Mouse (Mus musculus): Measurements from ENCODE around the gene Abi1. TPM values are rescaled to one million over a fixed set of nuclear protein-coding genes. Genes with fewer than 3 reads are reported as not detected.

The Abi1 gene
- polyA plus RNA-seq, 1 experiment from 2014 or later = 50.8 TPM

DNA sequence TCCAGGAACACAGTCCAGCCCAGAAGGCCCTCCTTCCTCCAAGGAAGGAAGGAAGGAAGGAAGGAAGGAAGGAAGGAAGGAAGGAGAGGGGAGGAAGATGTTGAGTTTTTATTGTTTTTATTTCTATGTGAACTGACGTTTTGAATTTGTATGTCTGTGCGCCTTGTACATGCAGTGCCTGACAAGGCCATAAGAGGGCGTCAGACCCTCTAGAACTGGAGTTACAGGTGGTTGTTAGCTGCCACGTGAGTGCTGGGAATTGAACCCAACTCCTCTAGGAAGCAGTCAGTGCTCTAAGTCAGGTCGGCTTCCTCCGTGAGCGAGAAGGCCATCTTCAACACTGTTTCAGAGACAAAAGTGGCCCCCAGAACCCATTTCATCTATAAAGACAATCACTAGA, 32.5 kb downstream of the Abi1 start:
- no peak overlapping the region for H3K4me3 ChIP-seq (ENCODE audit: low read depth, low read length)
- WGBS = 83% methylated on average over 7 of the region's 7 CpGs
- no peak for DNase-seq (ENCODE audit: low spot score)
- ATAC-seq (ENCODE audit: low read depth) = no peak
- H3K27me3 ChIP-seq (replicated peaks; ENCODE audit: control insufficient read depth, insufficient read depth, low read length) = no peaks in the 10 kb centered on the region
- H3K4me2 ChIP-seq (ENCODE audit: low read depth, low read length) = no peak overlapping the region
- H3K4me1 ChIP-seq (ENCODE audit: control insufficient read depth, insufficient read depth, low read length) = no peaks in the 10 kb centered on the region
- H3K36me3 ChIP-seq (ENCODE audit: control insufficient read depth, insufficient read depth, low read length) = peaks cover 3% of the 10 kb centered on the region; the same call in 1 of the 2 replicates
- H3K9ac ChIP-seq (ENCODE audit: low read depth, low read length) = no peak overlapping the region
- no peak overlapping the region for H3K27ac ChIP-seq (replicated peaks; ENCODE audit: low read depth, low read length)
- H3K9me3 ChIP-seq (ENCODE audit: control insufficient read depth, low read length) = no peaks in the 10 kb centered on the region

DNA sequence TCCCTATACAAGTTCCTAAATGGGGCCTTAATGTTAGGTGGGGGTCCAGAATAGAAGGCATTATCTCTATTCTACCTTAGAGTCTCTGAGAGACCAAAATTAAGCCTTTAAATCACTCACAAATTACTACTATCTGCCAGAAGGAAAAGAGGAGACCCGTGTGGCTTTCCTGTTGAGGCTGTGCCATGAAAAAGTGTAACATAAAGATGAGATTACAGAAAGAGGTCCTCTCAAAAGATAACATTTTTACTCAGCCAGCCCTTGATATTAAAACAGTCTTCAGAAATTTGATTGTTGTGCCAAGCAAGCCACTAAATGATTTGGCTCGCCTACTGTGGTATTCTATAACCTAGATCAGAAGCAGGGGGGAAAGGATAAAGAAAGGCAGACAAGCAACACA, 32.9 kb downstream of the Abi1 start:
- H3K4me2 ChIP-seq (ENCODE audit: low read depth, low read length) = no peak overlapping the region
- ATAC-seq (ENCODE audit: low read depth) = no peak
- no peaks in the 10 kb centered on the region for H3K4me1 ChIP-seq (ENCODE audit: control insufficient read depth, insufficient read depth, low read length)
- no peak for DNase-seq (ENCODE audit: low spot score)
- no peak overlapping the region for H3K4me3 ChIP-seq (ENCODE audit: low read depth, low read length)
- no peak overlapping the region for H3K9ac ChIP-seq (ENCODE audit: low read depth, low read length)
- 71% methylated on average over 2 of the region's 2 CpGs for WGBS
- H3K27me3 ChIP-seq (replicated peaks; ENCODE audit: control insufficient read depth, insufficient read depth, low read length) = no peaks in the 10 kb centered on the region
- H3K36me3 ChIP-seq (ENCODE audit: control insufficient read depth, insufficient read depth, low read length) = peaks cover 3% of the 10 kb centered on the region; the same call in 1 of the 2 replicates
- H3K27ac ChIP-seq (replicated peaks; ENCODE audit: low read depth, low read length) = no peak overlapping the region
- no peaks in the 10 kb centered on the region for H3K9me3 ChIP-seq (ENCODE audit: control insufficient read depth, low read length)

DNA sequence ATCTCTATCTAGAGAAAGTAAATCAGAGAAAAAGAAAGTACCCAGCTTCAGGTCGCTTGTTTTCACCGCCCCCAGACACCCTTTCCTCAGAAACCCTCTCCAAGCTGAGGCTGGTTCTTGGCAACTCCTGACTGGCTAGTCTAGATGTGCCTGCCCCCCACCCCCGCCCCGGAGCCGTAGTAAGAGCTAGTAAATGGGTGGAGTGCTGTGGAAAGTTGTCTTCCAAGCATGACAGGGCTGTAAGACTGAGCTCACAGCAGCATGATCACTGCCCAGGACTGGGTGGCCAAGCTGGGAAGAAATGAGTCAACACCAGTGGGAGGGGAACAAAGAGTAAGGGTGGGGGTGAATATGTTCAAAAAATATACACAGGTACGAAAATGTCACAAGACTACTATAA, 33.8 kb downstream of the Abi1 start:
- 72% methylated on average over 6 of the region's 6 CpGs for whole genome bisulfite sequencing
- ATAC-seq (ENCODE audit: low read depth) = 0 out of 2 replicates have a peak, but pooled peaks have one; percentile 37
- Histone ChIP-seq H3K27ac (replicated peaks; ENCODE audit: low read depth, low read length) (no peak overlapping the region), H3K36me3 (ENCODE audit: control insufficient read depth, insufficient read depth, low read length) (peaks cover 3% of the 10 kb centered on the region; the same call in 1 of the 2 replicates), H3K4me1 (ENCODE audit: control insufficient read depth, insufficient read depth, low read length) (no peaks in the 10 kb centered on the region), H3K4me3 (ENCODE audit: low read depth, low read length) (no peak overlapping the region), H3K4me2 (ENCODE audit: low read depth, low read length) (no peak overlapping the region), H3K27me3 (replicated peaks; ENCODE audit: control insufficient read depth, insufficient read depth, low read length) (no peaks in the 10 kb centered on the region), H3K9me3 (ENCODE audit: control insufficient read depth, low read length) (no peaks in the 10 kb centered on the region), H3K9ac (ENCODE audit: low read depth, low read length) (no peak overlapping the region)
- DNase-seq (ENCODE audit: low spot score) = no peak

DNA sequence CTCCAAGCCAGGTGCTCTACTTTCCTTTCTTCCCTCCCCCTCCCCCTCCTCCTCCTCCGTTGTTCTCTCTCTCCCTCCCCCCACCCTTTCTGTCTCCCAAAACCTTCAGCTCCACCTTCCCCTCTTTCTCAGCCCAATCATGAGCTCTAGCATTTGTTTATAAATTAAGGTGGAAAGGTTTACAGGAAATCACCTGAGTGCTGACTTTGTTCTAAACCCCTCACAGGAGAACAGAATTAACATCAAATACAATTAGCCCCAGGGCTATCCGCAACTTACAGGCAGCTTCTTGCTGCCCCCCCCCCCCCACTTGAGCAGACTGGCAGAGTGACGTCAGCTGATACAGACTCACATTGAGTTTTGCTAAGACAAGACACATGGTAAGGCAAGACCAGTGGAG, 37.4 kb downstream of the Abi1 start:
- Histone ChIP-seq H3K9me3 (ENCODE audit: control insufficient read depth, low read length) (no peaks in the 10 kb centered on the region), H3K4me1 (ENCODE audit: control insufficient read depth, insufficient read depth, low read length) (no peaks in the 10 kb centered on the region), H3K27me3 (replicated peaks; ENCODE audit: control insufficient read depth, insufficient read depth, low read length) (no peaks in the 10 kb centered on the region), H3K4me2 (ENCODE audit: low read depth, low read length) (no peak overlapping the region), H3K9ac (ENCODE audit: low read depth, low read length) (no peak overlapping the region), H3K27ac (replicated peaks; ENCODE audit: low read depth, low read length) (no peak overlapping the region), H3K36me3 (ENCODE audit: control insufficient read depth, insufficient read depth, low read length) (no peaks in the 10 kb centered on the region), H3K4me3 (ENCODE audit: low read depth, low read length) (no peak overlapping the region)
- ATAC-seq (ENCODE audit: low read depth) (no peak), DNase-seq (ENCODE audit: low spot score) (no peak)
- 56% methylated on average over 3 of the region's 3 CpGs for WGBS

DNA sequence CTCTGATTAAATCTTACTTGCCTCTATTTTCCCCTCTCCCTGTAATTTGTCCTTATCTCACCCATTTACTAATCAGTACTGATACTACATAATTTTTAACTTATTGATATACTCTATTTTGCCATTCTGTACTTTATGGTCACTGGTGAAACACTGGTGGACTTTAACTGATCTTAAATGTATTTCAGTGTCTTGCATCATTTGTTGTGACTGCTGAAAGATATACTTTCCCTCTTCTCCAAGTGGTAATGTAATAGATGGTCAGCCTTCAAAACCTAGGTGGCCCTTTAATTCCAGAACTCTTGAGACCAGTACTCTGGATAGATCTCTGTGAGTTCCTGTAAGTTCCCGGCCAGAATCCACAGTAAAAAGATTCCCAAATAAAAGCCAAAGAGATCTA, 40.4 kb downstream of the Abi1 start:
- Histone ChIP-seq H3K4me1 (ENCODE audit: control insufficient read depth, insufficient read depth, low read length) (no peaks in the 10 kb centered on the region), H3K4me3 (ENCODE audit: low read depth, low read length) (no peak overlapping the region), H3K36me3 (ENCODE audit: control insufficient read depth, insufficient read depth, low read length) (no peaks in the 10 kb centered on the region), H3K4me2 (ENCODE audit: low read depth, low read length) (no peak overlapping the region), H3K9me3 (ENCODE audit: control insufficient read depth, low read length) (no peaks in the 10 kb centered on the region), H3K27me3 (replicated peaks; ENCODE audit: control insufficient read depth, insufficient read depth, low read length) (no peaks in the 10 kb centered on the region), H3K9ac (ENCODE audit: low read depth, low read length) (no peak overlapping the region), H3K27ac (replicated peaks; ENCODE audit: low read depth, low read length) (no peak overlapping the region)
- no peak for ATAC-seq (ENCODE audit: low read depth)
- 84% methylated on average over 1 of the region's 1 CpGs for WGBS
- no peak for DNase-seq (ENCODE audit: low spot score)

DNA sequence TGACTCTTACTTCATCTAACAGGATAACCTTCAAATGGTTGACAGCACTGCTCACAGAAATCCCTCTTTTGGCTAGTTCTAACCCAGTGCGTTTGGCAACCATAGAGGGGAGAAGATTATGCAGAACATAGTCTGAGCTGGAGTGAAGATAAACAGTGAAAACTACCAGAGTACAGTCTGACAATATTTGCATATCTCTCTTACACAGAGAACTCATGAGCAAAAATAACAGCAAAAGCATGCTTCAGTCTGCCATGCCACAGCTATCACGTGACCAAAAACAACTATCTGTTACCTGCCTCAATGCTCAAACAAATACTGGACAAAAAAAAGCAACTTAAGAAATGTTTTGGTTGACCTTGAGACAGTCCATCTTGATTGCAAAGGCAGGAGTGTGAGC, 41.2 kb downstream of the Abi1 start:
- WGBS = 81% methylated on average over 2 of the region's 2 CpGs
- H3K4me1 ChIP-seq (ENCODE audit: control insufficient read depth, insufficient read depth, low read length) = no peaks in the 10 kb centered on the region
- H3K4me2 ChIP-seq (ENCODE audit: low read depth, low read length) = no peak overlapping the region
- H3K36me3 ChIP-seq (ENCODE audit: control insufficient read depth, insufficient read depth, low read length) = peaks cover 6% of the 10 kb centered on the region; the same call in 1 of the 2 replicates
- no peak overlapping the region for H3K9ac ChIP-seq (ENCODE audit: low read depth, low read length)
- no peak overlapping the region for H3K4me3 ChIP-seq (ENCODE audit: low read depth, low read length)
- no peak for ATAC-seq (ENCODE audit: low read depth)
- no peaks in the 10 kb centered on the region for H3K9me3 ChIP-seq (ENCODE audit: control insufficient read depth, low read length)
- no peaks in the 10 kb centered on the region for H3K27me3 ChIP-seq (replicated peaks; ENCODE audit: control insufficient read depth, insufficient read depth, low read length)
- H3K27ac ChIP-seq (replicated peaks; ENCODE audit: low read depth, low read length) = no peak overlapping the region
- no peak for DNase-seq (ENCODE audit: low spot score)

DNA sequence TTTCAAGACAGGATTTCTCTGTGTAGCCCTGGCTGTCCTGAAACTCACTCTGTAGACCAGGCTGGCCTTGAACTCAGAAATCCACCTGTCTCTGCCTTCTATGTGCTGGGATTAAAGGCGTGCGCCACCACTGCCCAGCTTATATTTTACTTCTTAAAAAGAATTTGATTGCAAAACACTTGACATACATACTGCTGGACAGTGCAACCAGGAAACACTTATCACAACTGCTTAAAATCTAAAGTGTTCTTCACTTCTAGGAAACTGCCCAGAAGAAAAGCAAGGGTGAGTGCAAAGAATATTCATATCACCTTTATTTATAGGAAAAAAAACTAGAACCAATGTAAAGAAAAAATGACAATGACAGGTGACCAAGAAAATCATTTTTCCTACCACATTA, 42.0 kb downstream of the Abi1 start:
- 94% methylated on average over 2 of the region's 2 CpGs for WGBS
- DNase-seq (ENCODE audit: low spot score) (no peak), ATAC-seq (ENCODE audit: low read depth) (no peak)
- Histone ChIP-seq H3K27ac (replicated peaks; ENCODE audit: low read depth, low read length) (no peak overlapping the region), H3K9me3 (ENCODE audit: control insufficient read depth, low read length) (no peaks in the 10 kb centered on the region), H3K4me2 (ENCODE audit: low read depth, low read length) (no peak overlapping the region), H3K36me3 (ENCODE audit: control insufficient read depth, insufficient read depth, low read length) (peaks cover 11% of the 10 kb centered on the region; the same call in 1 of the 2 replicates), H3K4me1 (ENCODE audit: control insufficient read depth, insufficient read depth, low read length) (no peaks in the 10 kb centered on the region), H3K9ac (ENCODE audit: low read depth, low read length) (no peak overlapping the region), H3K4me3 (ENCODE audit: low read depth, low read length) (no peak overlapping the region), H3K27me3 (replicated peaks; ENCODE audit: control insufficient read depth, insufficient read depth, low read length) (no peaks in the 10 kb centered on the region)

DNA sequence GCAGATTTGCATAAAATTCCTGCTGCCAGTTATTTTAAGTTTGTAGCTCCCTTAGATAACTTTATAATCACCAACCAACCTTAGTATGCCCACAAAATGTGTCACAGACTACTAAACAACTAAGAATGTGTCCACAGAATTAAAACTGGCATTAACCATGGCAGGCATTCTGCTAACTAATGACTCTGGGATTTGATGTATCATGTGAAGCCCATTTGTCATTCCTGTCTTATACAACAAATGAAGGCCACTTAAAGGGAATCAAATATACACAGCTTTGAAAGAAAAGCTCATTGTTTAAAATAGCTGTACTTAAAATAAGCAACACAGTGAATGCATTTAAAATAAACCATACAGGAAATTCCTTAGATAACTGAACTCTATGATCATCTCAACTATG, 44.0 kb downstream of the Abi1 start:
- no peak overlapping the region for H3K27ac ChIP-seq (replicated peaks; ENCODE audit: low read depth, low read length)
- peaks cover 13% of the 10 kb centered on the region; the same call in 1 of the 2 replicates for H3K36me3 ChIP-seq (ENCODE audit: control insufficient read depth, insufficient read depth, low read length)
- no peak for ATAC-seq (ENCODE audit: low read depth)
- no peak overlapping the region for H3K9ac ChIP-seq (ENCODE audit: low read depth, low read length)
- H3K4me1 ChIP-seq (ENCODE audit: control insufficient read depth, insufficient read depth, low read length) = no peaks in the 10 kb centered on the region
- no peak overlapping the region for H3K4me2 ChIP-seq (ENCODE audit: low read depth, low read length)
- H3K9me3 ChIP-seq (ENCODE audit: control insufficient read depth, low read length) = no peaks in the 10 kb centered on the region
- no peaks in the 10 kb centered on the region for H3K27me3 ChIP-seq (replicated peaks; ENCODE audit: control insufficient read depth, insufficient read depth, low read length)
- H3K4me3 ChIP-seq (ENCODE audit: low read depth, low read length) = no peak overlapping the region
- no peak for DNase-seq (ENCODE audit: low spot score)

DNA sequence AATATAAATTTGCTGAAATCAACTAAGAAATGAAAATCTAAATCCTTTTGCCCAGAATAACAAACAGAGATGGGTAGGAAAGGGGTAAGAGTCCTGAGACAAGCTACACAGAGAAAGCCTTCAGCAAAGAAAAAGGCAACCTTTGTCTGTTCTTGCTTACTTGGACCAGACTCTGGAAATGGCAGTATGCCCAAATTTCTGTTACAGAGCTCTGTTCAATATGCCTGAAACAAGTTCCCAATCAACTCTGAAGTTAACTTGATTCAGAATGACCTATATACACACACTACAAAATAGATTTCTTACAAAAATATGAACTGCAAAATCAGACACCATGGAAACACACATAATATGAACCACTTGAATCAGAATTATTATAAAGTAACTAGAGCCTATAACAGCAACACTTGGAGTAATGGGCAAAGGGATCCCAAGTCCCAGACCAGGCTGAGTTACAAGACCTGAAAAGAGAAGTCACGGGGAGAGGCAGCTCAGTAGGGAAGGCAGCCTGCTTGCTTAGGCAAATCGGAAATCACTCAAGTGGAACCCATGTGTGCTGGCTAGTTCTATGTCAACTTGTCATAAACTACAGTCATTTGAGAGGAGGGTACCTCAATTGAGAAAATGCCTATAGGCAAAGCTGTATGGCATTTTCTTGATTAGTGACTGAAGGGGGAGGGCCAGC, 53.9 kb downstream of the Abi1 start:
- Histone ChIP-seq H3K4me3 (ENCODE audit: low read depth, low read length) (no peak overlapping the region), H3K4me2 (ENCODE audit: low read depth, low read length) (no peak overlapping the region), H3K27ac (replicated peaks; ENCODE audit: low read depth, low read length) (peak overlapping the region; percentile 52), H3K4me1 (ENCODE audit: control insufficient read depth, insufficient read depth, low read length) (0 out of 2 replicates have a peak, but pooled peaks cover 7% of the 10 kb centered on the region), H3K27me3 (replicated peaks; ENCODE audit: control insufficient read depth, insufficient read depth, low read length) (no peaks in the 10 kb centered on the region), H3K36me3 (ENCODE audit: control insufficient read depth, insufficient read depth, low read length) (no peaks in the 10 kb centered on the region), H3K9ac (ENCODE audit: low read depth, low read length) (no peak overlapping the region), H3K9me3 (ENCODE audit: control insufficient read depth, low read length) (no peaks in the 10 kb centered on the region)
- 40% methylated on average over 2 of the region's 2 CpGs for WGBS
- DNase-seq (ENCODE audit: low spot score) (peak; percentile 72), ATAC-seq (ENCODE audit: low read depth) (peak; percentile 88)
